Mouse (Mus musculus) adrenal gland, adult 18-20 months (tissue): Measurements from ENCODE around the gene Cfi. TPM values are rescaled to one million over a fixed set of nuclear protein-coding genes. Genes with fewer than 3 reads are reported as not detected.
A peak's percentile ranks its signal among the peaks of the same experiment; 100 is the strongest.

Experiments
- DNase-seq, 2 experiments: peaks; one replicate each; pipeline ENCODE4 v3.0.0; 2021 to 2022; ENCODE audit warnings: low spot score in 2 of 2
- long read RNA-seq, 2 experiments: library from polyadenylated mRNA; stranded (forward); transcript quantifications; one replicate each; pipeline ENCODE4 v2.0.0; 2021
- total RNA-seq, 2 experiments: library from RNA; stranded (reverse); gene quantifications; 1 replicate in 1 of 2; 2 replicates in 1 of 2; pipeline ENCODE4 v1.2.3; 2021

Gene Cfi
- under 1 TPM in 1 of 2 experiments, not detected in 1; 0.30 TPM for total RNA-seq
- long read RNA-seq, experiment 1 = 0 reads
- long read RNA-seq, experiment 2 = 0 reads

DNA sequence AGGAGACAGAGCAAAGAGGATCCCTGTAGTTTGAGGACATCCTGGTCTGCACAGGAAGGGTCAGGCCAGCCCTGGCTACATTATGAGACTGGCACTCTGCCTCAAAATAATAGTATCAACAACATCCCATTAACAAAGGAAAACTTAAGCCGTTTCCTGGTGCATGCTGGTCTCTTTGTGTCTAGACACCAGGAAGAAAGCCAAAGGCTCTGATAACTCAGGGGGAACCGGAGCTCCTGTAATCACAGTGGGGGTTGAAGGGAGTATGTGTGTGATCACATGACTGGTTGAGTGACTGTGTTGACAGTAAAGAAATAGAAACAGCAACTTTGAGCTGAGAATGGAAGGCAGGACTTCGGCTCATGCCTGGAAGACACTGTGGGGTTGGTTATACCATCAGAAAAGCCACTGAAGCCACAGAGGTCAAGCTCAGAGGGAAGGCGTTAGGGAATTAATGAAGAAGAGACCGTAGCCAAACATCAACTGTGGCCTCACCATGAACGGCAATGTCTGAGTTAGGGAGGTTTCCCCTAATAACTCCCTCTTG, at the start of gene Cfi:
Gene Cfi, plus strand, starts transcription at position 497 of the 547 bp plus-strand sequence.
- no peak for DNase-seq

DNA sequence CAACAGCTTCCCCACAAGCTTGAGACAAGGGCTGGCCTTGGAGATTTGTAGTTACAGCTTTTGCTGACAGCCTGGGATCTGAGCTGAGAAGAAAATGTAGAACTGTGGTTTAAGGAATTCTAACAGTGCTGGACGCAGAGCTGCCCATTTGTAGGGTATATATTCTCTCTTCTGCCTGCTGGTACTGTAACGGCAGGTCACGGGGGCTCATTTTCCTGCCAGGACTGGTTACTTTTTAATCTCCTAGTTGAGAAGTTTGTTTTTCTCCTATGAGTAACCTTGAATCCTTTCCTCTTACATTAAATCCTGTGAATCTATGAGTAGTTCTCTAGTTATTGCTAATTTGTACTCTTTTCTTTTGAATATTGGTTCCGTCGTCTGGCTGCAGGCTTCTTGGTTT, 41.9 kb upstream of the Cfi start:
- DNase-seq = no peak

DNA sequence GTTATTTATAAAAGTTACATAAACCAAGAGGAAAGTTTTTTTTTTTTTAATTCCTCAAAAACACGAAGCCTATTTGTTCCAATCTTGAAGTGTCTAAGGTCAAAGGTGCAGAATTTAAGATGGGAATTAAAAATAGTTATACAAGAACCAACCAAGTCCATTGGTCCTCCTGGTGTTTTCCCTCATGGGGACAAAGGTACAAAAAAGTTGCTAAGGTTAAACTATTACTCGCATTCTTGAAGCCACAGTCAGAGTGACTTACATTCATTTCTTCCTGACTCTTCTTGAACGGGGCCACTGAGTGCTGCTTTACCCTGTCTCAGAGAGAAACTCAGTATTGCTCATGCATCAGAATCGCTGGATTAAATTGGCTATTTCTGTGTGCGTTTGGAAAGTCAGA, 38.3 kb upstream of the Cfi start:
- DNase-seq = no peak

DNA sequence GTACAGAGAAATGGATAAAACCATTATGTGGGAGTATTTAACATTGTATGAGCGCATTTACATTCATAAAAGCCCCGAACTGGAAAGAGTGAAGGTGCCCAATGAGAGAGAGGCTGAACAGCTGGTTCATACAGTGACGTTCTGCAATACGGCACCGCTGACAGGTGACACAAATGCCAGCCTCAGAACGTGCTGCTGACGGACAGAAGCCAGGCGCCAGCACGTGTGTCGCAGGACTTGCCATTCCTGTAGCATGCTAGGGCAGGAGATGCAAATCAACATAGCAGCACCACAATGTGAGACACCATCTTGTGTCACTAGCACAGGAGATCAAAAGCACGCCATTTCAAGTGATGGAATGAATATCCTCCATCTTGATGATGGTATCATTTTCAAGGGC, 37.1 kb upstream of the Cfi start:
- no peak for DNase-seq

DNA sequence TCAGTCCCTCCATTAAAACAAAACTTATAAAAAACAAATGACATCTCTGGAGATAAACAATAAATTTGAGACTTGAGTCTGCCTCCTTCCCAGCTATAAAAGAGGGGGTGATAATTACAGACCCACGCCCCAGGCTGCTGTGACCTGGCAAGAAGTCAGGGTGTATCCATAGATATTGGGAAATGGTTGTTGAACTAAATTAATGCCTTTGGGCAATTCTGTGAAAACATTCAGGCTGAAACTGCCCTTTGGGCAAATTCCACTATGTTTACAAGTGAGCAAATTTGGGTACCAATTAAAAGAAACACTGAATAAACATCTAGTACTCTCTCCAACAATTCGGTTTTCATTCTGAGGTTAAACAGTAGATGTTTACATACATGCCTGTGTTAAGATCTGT, 36.7 kb upstream of the Cfi start:
- DNase-seq = no peak

DNA sequence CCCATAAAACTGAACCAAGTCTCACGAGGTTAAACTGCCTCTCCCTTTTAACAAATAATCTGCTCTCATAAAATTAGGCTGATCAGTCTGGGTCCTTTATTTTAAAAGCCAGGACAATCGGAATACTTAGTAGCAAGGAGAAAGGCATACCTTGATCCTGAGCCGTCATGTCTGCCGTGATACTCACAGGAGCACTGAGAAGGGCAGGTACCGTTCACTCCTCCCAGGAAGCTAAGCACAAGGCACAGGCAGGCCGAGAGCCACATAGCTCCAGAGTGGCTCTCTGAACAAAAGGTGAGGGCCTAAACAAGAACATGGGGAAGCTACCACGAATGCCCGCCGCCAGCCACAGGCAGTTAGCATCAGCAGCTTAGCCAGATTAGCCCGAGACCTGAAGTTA, 31.9 kb upstream of the Cfi start, which contains the start of gene Lrit3:
Gene Lrit3, minus strand, starts transcription at position 266 of the 400 bp plus-strand sequence.
- DNase-seq = no peak

DNA sequence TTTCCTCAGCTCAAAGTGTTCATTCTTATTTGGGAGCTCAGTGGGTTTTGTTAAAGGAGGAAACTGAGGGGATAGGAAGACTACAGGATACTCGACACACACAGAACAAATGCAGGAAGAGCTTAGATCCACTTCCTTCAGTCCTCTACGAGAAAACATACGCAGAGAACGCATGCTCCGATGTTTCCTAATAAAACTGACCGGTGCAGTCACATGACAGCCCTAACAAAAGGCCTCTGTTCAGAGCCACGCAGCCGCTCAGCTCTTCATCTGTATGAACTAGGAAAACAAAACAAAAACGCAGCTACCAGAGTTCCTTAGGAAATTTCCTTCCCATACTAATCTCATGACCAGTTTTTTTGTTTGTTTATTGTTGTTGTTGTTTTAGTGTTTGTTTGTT, 14.8 kb upstream of the Cfi start:
- no peak for DNase-seq

DNA sequence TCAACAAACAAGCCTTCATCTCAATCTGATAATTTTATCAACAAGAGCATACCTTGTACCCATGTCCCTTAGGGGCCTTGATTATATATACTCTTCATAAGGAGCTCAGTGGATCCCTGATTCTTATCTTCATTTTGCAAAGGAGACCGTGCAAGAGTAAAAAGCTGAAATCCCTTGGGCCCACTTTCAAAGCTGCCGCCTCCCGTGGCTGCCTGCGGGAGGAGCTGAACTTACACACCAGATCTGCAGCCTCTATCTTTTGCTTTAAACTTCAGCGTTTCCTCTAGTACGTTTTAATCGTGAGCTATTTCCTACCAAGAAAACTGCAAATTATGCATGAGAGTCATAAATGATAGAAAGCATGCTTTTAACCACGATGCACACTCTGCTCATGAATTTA, 13.9 kb upstream of the Cfi start:
- DNase-seq = no peak

DNA sequence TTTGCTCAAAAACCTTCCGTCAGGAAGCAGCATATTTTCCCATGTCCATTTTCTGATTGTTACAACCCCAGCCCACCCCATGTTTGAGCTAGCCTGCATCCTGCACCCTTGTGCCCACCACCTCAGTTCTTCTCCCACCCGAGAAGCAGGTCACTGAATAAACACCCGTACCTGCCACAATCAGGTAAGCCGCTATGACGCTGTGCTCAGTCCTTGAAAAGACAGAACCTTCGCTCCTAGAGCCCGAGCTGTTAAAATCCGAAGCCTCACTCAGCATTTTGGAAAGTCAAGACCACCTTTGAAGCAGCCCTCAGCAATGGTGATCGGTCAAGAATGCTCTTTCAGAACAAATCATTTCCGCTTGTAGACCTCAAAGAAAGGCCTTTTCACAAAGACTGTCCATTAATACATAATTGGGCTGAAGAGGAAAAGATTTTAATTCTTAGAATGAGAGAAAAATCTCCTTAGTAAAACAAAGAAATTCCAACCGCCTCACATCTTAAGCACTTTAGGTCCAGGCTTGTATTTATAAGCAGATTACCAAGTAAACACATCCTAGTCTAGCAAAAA, 13.4 kb upstream of the Cfi start, which contains the start of gene Rrh:
Gene Rrh, minus strand, starts transcription at position 382 of the 570 bp plus-strand sequence.
- no peak for DNase-seq

DNA sequence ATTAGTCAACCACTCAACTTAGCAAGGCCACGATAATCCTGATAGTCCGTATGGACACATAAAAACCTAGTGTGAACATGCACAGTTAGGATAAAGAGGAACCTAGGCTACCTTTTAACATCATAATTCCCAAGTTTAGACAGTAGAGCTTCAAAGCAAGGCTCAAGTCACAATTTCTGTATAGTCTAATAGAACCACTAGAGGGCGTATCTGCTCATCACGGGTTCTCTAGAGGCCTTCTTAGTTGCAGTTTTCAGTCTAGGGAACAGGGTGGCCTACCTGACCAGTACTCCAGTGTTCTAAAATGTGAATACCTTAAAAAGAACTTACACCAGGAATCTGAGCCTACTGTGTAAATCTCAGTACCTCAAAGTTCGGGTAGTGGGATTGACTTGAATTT, 12.4 kb upstream of the Cfi start:
- no peak for DNase-seq

DNA sequence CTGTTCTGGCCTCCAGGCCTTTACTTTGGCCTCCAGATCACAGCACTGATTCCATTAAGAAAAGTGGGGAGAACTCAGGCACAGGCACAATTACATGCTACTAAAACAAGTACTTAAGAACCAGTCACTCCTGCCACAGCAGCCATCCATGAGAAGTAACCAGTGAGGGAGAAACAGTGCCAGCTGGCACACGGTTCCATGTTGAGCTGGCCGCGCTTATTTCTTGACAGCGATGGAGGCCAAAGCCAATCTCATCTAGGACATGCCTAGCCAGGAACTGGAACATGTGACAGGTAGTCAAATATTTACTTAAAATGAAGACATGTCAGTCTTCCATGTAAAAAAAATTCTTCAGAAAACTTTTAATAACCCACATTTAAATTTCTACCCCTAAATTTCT, 11.5 kb upstream of the Cfi start:
- DNase-seq = no peak

DNA sequence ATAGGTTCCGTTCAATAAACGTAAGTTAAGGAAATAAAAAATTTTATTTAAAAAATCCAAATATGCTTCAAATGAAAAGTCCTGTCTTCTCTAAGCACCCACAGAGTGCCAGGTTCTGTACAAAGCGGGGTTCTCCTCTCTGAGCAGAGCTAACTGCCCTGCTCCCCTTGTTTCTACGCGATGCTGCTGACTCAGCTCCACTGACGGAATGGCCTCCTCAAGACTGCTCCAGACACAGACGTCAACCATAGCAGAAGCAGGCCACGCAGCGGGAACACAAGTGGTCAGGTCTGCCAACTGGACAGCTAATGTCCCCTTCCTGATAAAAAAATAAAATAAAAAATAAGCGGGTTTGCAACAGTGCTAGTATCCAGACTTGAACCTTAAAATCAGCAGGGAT, 10.8 kb upstream of the Cfi start:
- no peak for DNase-seq

DNA sequence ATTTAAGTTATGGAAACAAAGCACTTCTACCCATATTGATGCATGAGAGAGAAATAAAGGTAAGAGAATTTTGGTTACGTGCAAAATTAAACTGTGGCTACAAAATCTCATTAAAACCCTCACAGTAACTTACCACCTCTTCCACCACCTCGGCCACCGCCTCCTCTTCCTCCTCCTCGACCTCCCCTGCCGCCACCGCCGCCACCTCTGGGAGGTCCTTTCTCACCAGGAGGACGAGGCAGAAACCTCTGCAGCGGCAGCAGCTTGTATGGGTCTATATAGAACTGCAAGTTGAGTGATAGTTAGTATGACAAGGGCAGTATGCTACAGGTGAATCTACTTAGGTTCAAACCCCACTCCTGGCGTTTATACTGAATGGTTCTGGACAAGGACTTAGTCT, 9.0 kb upstream of the Cfi start:
- DNase-seq = no peak

DNA sequence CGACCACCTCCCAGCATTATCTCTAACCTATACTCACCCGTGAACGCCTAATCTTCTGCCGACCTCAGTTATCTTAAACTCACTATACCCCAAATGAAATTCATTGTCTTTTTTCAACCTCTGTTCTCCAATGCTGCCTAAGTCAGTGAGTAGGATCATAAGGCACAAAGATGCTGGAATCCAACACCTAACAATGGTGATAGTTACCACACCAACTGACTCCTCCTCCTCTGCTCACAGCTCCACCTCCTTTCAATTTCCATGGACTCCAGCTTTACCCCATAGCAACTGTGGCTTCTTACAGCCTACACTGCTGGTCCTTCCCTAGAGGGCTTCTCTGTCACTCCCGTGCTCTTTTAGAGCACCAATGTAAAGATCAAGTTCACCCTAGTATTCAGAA, 8.0 kb upstream of the Cfi start:
- DNase-seq = no peak

DNA sequence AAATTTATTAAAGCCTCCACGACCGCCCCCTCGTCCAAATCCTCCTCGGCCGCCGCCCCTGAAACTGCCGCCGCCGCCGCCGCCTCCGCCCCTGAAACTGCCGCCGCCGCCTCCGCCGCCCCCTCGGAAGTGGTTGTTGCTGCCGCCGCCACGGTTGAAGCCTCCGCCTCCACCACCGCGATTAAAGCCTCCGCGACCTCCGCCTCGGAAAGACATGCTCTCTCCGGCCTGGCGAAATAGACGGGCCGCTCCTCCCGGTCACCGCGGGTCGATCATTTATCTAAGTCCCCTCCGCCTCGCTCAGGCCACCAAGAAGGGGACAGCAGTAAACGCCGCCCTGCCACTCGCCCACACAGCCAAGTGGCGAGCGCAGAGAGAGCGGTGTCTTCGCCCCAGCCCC, 5.1 kb upstream of the Cfi start:
- DNase-seq = peak in 1 of 2 experiments; percentile 57

DNA sequence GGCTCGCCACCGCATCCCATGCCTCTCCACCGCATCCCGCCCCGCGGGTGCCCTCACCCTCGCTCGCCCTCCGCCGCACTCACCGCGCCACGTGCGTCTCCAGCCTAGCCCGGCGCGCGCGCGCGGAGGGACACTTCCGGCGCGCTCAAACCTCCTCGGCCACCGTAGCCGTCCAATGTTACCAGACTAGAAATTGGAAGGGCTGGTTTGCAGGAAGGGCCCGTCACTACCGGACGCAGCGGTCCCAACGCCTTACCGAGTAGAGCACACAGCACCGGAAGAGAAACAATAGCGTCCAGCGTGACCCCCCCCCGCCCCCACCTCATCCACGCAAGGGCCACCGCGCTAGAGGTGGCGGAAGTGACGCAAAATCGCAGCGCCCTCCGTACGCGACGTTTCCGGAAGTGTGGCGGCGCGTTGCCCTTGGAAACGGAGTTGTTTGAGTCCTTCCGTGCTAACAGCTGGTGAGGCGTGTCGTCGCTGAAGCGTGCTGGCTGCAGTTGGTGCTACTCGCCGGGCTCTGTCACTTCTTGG, 4.6 kb upstream of the Cfi start, which contains the start of gene Gar1:
Gene Gar1, minus strand, starts transcription at position 362 of the 534 bp plus-strand sequence.
- DNase-seq = peak; percentile 91 to 93

DNA sequence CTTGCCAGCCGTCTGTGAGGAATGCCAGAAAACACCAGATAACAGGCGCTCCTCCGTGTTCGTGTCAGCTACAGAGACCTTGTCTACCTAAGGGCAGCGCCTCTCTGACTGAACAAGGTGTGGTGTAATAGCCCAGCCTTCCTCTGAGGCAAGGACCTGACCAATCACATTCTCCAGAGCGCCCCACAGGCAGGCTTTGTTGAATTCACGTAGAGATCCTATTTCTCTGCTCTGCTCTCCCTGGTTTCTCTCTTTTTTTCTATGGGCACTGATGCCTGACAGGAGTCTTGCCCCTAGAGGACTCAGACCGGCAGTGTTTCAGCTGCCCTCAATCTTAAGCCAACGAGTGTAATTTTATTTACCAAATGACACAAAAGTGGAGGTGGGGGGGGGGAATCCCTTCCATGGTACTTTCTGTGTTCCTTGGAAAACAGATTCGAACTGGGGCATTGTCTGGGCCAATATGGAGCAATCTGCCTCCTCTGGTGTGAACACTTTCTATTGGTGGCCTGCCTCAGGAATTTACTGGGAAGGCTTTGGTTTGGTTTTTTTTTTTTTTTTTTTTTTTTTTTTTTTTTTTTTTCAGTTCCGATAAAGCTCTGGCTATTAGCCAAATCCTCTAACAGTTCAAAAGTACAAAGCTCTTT, 490 bp downstream of the Cfi start:
- DNase-seq = no peak

DNA sequence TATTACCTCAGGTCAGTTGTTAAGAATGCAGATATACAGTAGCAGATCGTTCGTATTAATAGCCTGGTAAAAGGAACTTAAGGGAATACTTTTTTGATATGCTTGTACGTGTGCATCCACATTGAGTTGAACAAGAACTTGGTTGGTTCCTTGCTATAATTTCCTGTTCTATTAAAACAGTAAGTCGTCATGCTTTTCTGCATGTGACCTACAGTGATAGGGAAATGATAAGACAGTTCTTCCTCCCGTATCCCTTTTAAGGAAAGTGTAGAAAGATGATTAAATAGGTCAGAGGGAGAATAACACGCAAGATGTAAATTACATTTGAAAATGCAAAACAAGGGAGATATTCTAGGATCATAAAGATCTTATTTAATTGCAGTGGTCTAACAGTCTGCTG, 1.3 kb downstream of the Cfi start:
- no peak for DNase-seq

DNA sequence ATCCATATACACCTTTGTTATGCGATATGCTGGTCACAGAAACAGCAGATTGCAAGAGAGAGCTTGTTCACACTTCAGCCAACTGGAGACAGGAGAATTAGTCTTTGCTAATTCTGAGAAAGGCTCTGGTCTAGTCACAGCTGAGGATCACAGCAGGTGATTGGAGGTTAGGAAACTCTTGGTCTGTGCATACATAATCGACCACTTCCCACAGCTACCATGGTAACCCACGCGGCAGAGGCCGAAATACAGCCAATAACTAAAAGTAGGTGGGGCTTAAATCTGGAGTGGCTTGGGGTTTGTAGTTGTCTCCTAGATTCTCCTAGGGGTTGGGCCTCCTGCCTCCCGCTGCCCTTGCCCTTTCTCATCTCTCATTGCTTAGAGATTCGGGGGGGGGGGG, 2.3 kb downstream of the Cfi start:
- no peak for DNase-seq

DNA sequence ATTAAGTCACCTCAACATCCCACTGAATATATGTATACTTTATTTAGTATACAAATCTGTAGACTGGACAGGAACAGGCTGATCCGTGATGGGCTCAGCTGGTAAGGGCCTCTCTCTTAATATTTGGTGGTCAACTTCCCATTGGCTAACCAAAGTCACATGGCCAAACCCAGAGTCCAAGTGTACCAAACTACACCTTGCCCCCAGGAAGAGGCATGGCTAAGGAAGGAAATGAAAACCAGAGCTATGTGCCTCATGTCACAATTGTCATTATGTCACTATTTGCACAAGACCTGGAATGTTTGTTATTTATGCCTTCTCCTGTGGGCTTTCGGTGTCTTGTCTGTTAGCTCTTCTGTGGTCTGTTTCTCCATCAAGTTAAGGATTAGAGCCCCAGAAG, 10.2 kb downstream of the Cfi start:
- DNase-seq = no peak

DNA sequence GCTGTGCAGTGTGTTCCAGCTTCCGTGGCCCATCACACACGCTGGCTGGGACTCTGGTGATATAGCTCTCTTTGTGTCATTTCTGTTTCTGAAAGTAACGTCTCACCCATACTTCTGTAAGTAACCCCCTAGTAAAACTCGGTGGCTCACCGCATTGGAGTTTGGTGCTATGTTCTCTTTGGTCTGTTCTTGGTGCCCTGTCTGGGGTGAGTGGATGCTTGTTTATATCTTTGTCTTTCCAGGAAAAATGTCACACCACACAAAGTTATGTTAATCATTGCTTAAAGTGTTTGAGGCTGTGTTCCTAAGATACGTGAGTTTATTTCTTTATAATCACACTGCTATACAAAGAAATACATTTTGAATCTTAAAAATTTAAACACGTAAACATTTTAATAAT, 11.2 kb downstream of the Cfi start:
- no peak for DNase-seq

DNA sequence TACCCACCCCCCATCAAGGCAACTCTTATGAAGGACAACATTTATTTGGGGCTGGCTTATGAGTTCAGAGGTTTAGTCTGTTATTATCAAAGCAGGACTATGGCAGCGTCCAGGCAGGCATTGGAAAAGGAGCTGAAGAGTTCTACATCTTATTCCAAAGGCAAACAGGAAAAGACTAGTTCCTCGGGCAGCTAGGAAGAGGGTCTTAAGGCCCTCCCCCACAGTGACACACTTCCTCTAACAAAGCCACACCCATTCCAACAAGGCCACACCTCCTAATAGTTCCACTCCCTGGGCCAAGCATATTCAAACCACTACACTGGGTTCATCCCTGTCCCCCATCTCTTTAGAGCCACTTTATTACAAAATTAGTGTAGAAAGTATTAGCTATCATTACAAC, 26.9 kb downstream of the Cfi start:
- DNase-seq = no peak
